Mouse (Mus musculus) midbrain, postnatal 0 days (tissue): Measurements from ENCODE around the gene B4galnt4. TPM values are rescaled to one million over a fixed set of nuclear protein-coding genes. Genes with fewer than 3 reads are reported as not detected.
"Not testable (repeated sequence)": the region's sequence is repeated elsewhere in the genome, so short reads cannot be mapped to it uniquely, and the experiment has no call there.

Experiments used
- ATAC-seq: fragments of 200-750 bp; cut with Nextera tagmentation; 2 replicates; pipeline ENCODE4 v1.8.0; 2017; ENCODE audit warnings: moderate number of reproducible peaks, mild to moderate bottlenecking, moderate TSS enrichment, moderate library complexity; ENCODE audit not compliant: low FRiP score
- DNase-seq: peaks from one replicate; pipeline ENCODE4 v3.0.0-alpha.2; 2015; ENCODE audit warnings: low spot score
- H3K27ac ChIP-seq: fragments of 300-500 bp; sonication (generic); 2 replicates; pipeline ENCODE4 v1.5.1; 2014; ENCODE audit warnings: low read depth, mild to moderate bottlenecking, low read length, mixed read lengths
- H3K27me3 ChIP-seq: fragments of 300-500 bp; sonication (generic); 2 replicates; pipeline ENCODE4 v1.6.1; 2014; ENCODE audit warnings: low read length, control low read depth, mixed read lengths; ENCODE audit not compliant: insufficient read depth
- H3K36me3 ChIP-seq: fragments of 300-500 bp; sonication (generic); 2 replicates; pipeline ENCODE4 v1.6.1; 2014; ENCODE audit warnings: low read length, control low read depth, mixed read lengths; ENCODE audit not compliant: insufficient read depth
- H3K4me1 ChIP-seq: fragments of 300-500 bp; sonication (generic); 2 replicates; pipeline ENCODE4 v1.6.1; 2014; ENCODE audit warnings: mild to moderate bottlenecking, control low read depth, antibody characterized with exemption, low read length, mixed read lengths; ENCODE audit not compliant: insufficient read depth
- H3K4me2 ChIP-seq: fragments of 300-500 bp; sonication (generic); 2 replicates; pipeline ENCODE4 v1.6.1; 2014; ENCODE audit warnings: low read depth, mild to moderate bottlenecking, low read length, mixed read lengths; ENCODE audit not compliant: poor library complexity, severe bottlenecking
- H3K4me3 ChIP-seq: fragments of 300-500 bp; sonication (generic); 2 replicates; pipeline ENCODE4 v1.5.1; 2014; ENCODE audit warnings: low read depth, mild to moderate bottlenecking, low read length, moderate library complexity
- H3K9ac ChIP-seq: fragments of 300-500 bp; sonication (generic); replicated peaks from 2 replicates; pipeline ENCODE4 v1.6.1; 2014; ENCODE audit warnings: mild to moderate bottlenecking, low read length, moderate library complexity, mixed read lengths; ENCODE audit not compliant: poor library complexity, severe bottlenecking
- H3K9me3 ChIP-seq: fragments of 300-500 bp; sonication (generic); 2 replicates; pipeline ENCODE4 v1.6.1; 2016; ENCODE audit warnings: low read length, control low read depth
- CTCF ChIP-seq: IDR thresholded peaks from 2 replicates; pipeline ENCODE4 v1.5.1; 2016; ENCODE audit warnings: antibody characterized with exemption, mild to moderate bottlenecking
- WGBS: fragments of 180-500 bp; shearing (Covaris S2); extraction: QIAGEN DNeasy Blood & Tissue Kit; methylation state at CpG from one replicate; pipeline ENCODE4 v1.1.7; 2014; 5-methylcytosine and 5-hydroxymethylcytosine counted together
- polyA plus RNA-seq: library from polyadenylated mRNA; unstranded; fragments of >200 nt; fragmentation: Nextera tagmentation; extraction: Ambion mirVana; gene quantifications from 2 replicates; pipeline ENCODE4 v1.2.1, GENCODE M21; 2015
- total RNA-seq: library from RNA; depleted of rRNA; stranded (reverse); fragments of >200 nt; gene quantifications from 2 replicates; pipeline ENCODE4 v1.2.3, GENCODE M21; 2014

The B4galnt4 gene
- total and polyA plus RNA-seq, 2 experiments from 2014 or later, result 53.9 to 133 TPM

- Histone ChIP-seq H3K9ac (no peak overlapping the region), H3K27me3 (no peaks in the 10 kb centered on the region), H3K27ac (no peak overlapping the region), H3K4me2 (no peak overlapping the region), H3K4me1 (no peaks in the 10 kb centered on the region), H3K4me3 (no peak overlapping the region), H3K36me3 (no peaks in the 10 kb centered on the region), H3K9me3 (no peaks in the 10 kb centered on the region)
- ATAC-seq (no peak), DNase-seq (no peak)
- TF ChIP-seq CTCF, result no peak
- 39% methylated on average over 3 of the region's 3 CpGs for WGBS
These were observed 30.5 kb upstream of the B4galnt4 start for GRCm38 (mm10) chr7:141030390-141030789.

GRCm38 (mm10) chr7:141032458-141033167, 28.3 kb upstream of the B4galnt4 start:
- ATAC-seq (no peak), DNase-seq (no peak)
- Histone ChIP-seq H3K9ac (no peak overlapping the region), H3K27ac (no peak overlapping the region), H3K4me2 (no peak overlapping the region), H3K4me1 (no peaks in the 10 kb centered on the region), H3K4me3 (no peak overlapping the region), H3K27me3 (no peaks in the 10 kb centered on the region), H3K9me3 (no peaks in the 10 kb centered on the region), H3K36me3 (no peaks in the 10 kb centered on the region)
- 80% methylated on average over 9 of the region's 9 CpGs for WGBS
- TF ChIP-seq CTCF, result no peak

- H3K4me1 ChIP-seq, H3K9ac ChIP-seq, H3K9me3 ChIP-seq, H3K27me3 ChIP-seq, H3K36me3 ChIP-seq, H3K4me2 ChIP-seq, ATAC-seq, H3K4me3 ChIP-seq, DNase-seq, H3K27ac ChIP-seq: not testable (repeated sequence)
- WGBS, result 88% methylated on average over 1 of the region's 2 CpGs
These were observed 24.3 kb upstream of the B4galnt4 start for GRCm38 (mm10) chr7:141036624-141037023.

GRCm38 (mm10) chr7:141038090-141039032, 22.5 kb upstream of the B4galnt4 start:
- H3K4me2 ChIP-seq, result no peak overlapping the region
- ATAC-seq (no peak), DNase-seq (no peak)
- 85% methylated on average over 20 of the region's 21 CpGs for WGBS
- H3K27ac ChIP-seq, result no peak overlapping the region
- no peak for TF ChIP-seq CTCF
- H3K27me3 ChIP-seq, result no peaks in the 10 kb centered on the region
- H3K9ac ChIP-seq, result no peak overlapping the region
- H3K4me1 ChIP-seq, result no peaks in the 10 kb centered on the region
- H3K9me3 ChIP-seq, result no peaks in the 10 kb centered on the region
- no peak overlapping the region for H3K4me3 ChIP-seq
- no peaks in the 10 kb centered on the region for H3K36me3 ChIP-seq

- H3K4me2 ChIP-seq, result no peak overlapping the region
- 88% methylated on average over 4 of the region's 4 CpGs for WGBS
- no peak overlapping the region for H3K27ac ChIP-seq
- H3K36me3 ChIP-seq, result no peaks in the 10 kb centered on the region
- no peaks in the 10 kb centered on the region for H3K9me3 ChIP-seq
- no peak overlapping the region for H3K9ac ChIP-seq
- no peak overlapping the region for H3K4me3 ChIP-seq
- no peak for ATAC-seq
- TF ChIP-seq CTCF, result no peak
- H3K4me1 ChIP-seq, result no peaks in the 10 kb centered on the region
- no peaks in the 10 kb centered on the region for H3K27me3 ChIP-seq
- no peak for DNase-seq
These were observed 21.4 kb upstream of the B4galnt4 start for GRCm38 (mm10) chr7:141039386-141040107.
